Comparison of ENCODE assay signal across 13 mouse cellular contexts in genomic region chr4:46084416-46085172, GRCm38 (mm10). TPM values are rescaled to one million over a fixed set of nuclear protein-coding genes. Genes with fewer than 3 reads are reported as not detected.
A peak's percentile ranks its signal among the peaks of the same experiment; 100 is the strongest.
DNase-seq lines count a peak whose midpoint lies in the region; ATAC-seq lines count a peak whose summit lies in the region.
"Had no signal": no experiment of that assay in that cellular context is flagged by ENCODE, and none has a peak within 500 bp of the region (broad histone marks: within the 10 kb centered on the region; RNA-seq: fewer than 3 reads in every experiment).

No protein-coding gene starts in this region.

- H3K9ac ChIP-seq in kidney, embryonic 15.5 days: no peak overlapping the region
- H3K9ac ChIP-seq: forebrain, embryonic 12.5 days; limb, embryonic 13.5 days had no signal

- intact Hi-C loops in heart, postnatal 14 days (cut with DNase I): no loop called here

- no peak overlapping the region for H3K4me2 ChIP-seq in kidney, embryonic 15.5 days
- H3K4me2 ChIP-seq: forebrain, embryonic 12.5 days; limb, embryonic 13.5 days had no signal

- no peaks in the 10 kb centered on the region for H3K9me3 ChIP-seq in kidney, embryonic 15.5 days (replicated peaks)
- H3K9me3 ChIP-seq in embryonic facial prominence, embryonic 10.5 days: no peaks in the 10 kb centered on the region
- H3K9me3 ChIP-seq: forebrain, embryonic 12.5 days; limb, embryonic 13.5 days had no signal

- H3K4me3 ChIP-seq in kidney, embryonic 15.5 days (replicated peaks): no peak overlapping the region
- H3K4me3 ChIP-seq in embryonic facial prominence, embryonic 10.5 days: no peak overlapping the region
- H3K4me3 ChIP-seq: forebrain, embryonic 12.5 days; limb, embryonic 13.5 days had no signal

- WGBS in kidney, embryonic 15.5 days: 73% methylated on average over 9 of the region's 9 CpGs
- 69% methylated on average over 9 of the region's 9 CpGs for WGBS in embryonic facial prominence, embryonic 10.5 days

- no peaks in the 10 kb centered on the region for H3K27me3 ChIP-seq in kidney, embryonic 15.5 days
- H3K27me3 ChIP-seq in embryonic facial prominence, embryonic 10.5 days (replicated peaks; ENCODE audit: low read depth, poor library complexity, severe bottlenecking): no peaks in the 10 kb centered on the region
- H3K27me3 ChIP-seq: forebrain, embryonic 12.5 days; limb, embryonic 13.5 days had no signal

- H3K4me1 ChIP-seq in kidney, embryonic 15.5 days: peaks cover 34% of the 10 kb centered on the region
- H3K4me1 ChIP-seq in embryonic facial prominence, embryonic 10.5 days: peaks cover 12% of the 10 kb centered on the region

- ATAC-seq in kidney, embryonic 15.5 days (replicated peaks; ENCODE audit: low FRiP score): no peak

- peak; percentile 93 for DNase-seq in heart, adult 11 months
- DNase-seq in heart, postnatal 14 days: no peak
- DNase-seq in kidney, postnatal 25 days: no peak
- DNase-seq in Muller cell, postnatal 12 days (ENCODE audit: inconsistent ontology term): peak; percentile 78
- no peak for DNase-seq in embryonic facial prominence, embryonic 10.5 days (ENCODE audit: low spot score)
- DNase-seq in frontal cortex, postnatal 36 days (ENCODE audit: low spot score in 2 of 2): no peak
- DNase-seq in left cerebral cortex, adult 8-10 months (ENCODE audit: low spot score in 2 of 2): no peak
- DNase-seq: layer of hippocampus, adult 9-11 months; right cerebral cortex, postnatal 14 days; thymus, postnatal 4 days had no signal

- 0 out of 2 replicates have a peak overlapping the region, but pooled peaks have one; percentile 42 for H3K27ac ChIP-seq in kidney, embryonic 15.5 days
- H3K27ac ChIP-seq in embryonic facial prominence, embryonic 10.5 days (replicated peaks): 0 out of 2 replicates have a peak overlapping the region, but pooled peaks have one; percentile 32
- H3K27ac ChIP-seq: forebrain, embryonic 12.5 days; limb, embryonic 13.5 days had no signal

- H3K36me3 ChIP-seq in kidney, embryonic 15.5 days: no peaks in the 10 kb centered on the region
- no peaks in the 10 kb centered on the region for H3K36me3 ChIP-seq in embryonic facial prominence, embryonic 10.5 days (replicated peaks)
- H3K36me3 ChIP-seq: forebrain, embryonic 12.5 days; limb, embryonic 13.5 days had no signal

RNA-seq across cellular contexts. Expression of gene Tmod1, which starts 45.9 kb away (rescaled TPM):
- total RNA-seq in heart, postnatal 14 days (2021): 100 to 1,000 TPM; 279 to 283 TPM
- polyA plus RNA-seq in kidney, embryonic 15.5 days (2015; fragmentation: Nextera tagmentation; extraction: Ambion mirVana): 8.2 TPM in 2 replicates
- 2.8 and 3.0 TPM in 2 replicates for polyA plus RNA-seq in embryonic facial prominence, embryonic 10.5 days (2016; fragmentation: Nextera tagmentation; extraction: Ambion mirVana)
- total RNA-seq in left cerebral cortex, adult 8-10 months (2022): 10 to 100 TPM; 51.9 to 57.0 (median 53.7) TPM

RNA-seq across cellular contexts. Expression of gene Ncbp1, which starts 53.8 kb away (rescaled TPM):
- total RNA-seq in heart, postnatal 14 days (2021): 10 to 100 TPM; 21.4 to 24.3 TPM
- 85.7 and 88.3 TPM in 2 replicates for polyA plus RNA-seq in kidney, embryonic 15.5 days (2015; fragmentation: Nextera tagmentation; extraction: Ambion mirVana)
- 121 and 127 TPM in 2 replicates for polyA plus RNA-seq in embryonic facial prominence, embryonic 10.5 days (2016; fragmentation: Nextera tagmentation; extraction: Ambion mirVana)
- 10 to 100 TPM; 41.2 to 45.9 (median 45.1) TPM for total RNA-seq in left cerebral cortex, adult 8-10 months (2022)

RNA-seq across cellular contexts. Expression of gene Tstd2, which starts 53.9 kb away (rescaled TPM):
- 10 to 100 TPM; 14.1 to 14.9 TPM for total RNA-seq in heart, postnatal 14 days (2021)
- 53.7 and 55.6 TPM in 2 replicates for polyA plus RNA-seq in kidney, embryonic 15.5 days (2015; fragmentation: Nextera tagmentation; extraction: Ambion mirVana)
- polyA plus RNA-seq in embryonic facial prominence, embryonic 10.5 days (2016; fragmentation: Nextera tagmentation; extraction: Ambion mirVana): 74.1 and 77.3 TPM in 2 replicates
- 10 to 100 TPM; 13.9 to 20.6 (median 18.8) TPM for total RNA-seq in left cerebral cortex, adult 8-10 months (2022)

Comparison
In these comparisons a context has a peak if more than half of its experiments do, and no peak if none do; other contexts are left out.
1. DNase-seq: peak in heart, adult 11 months (single experiment) and Muller cell, postnatal 12 days (single experiment); none in heart, postnatal 14 days (0 of 2), kidney, postnatal 25 days (0 of 2), embryonic facial prominence, embryonic 10.5 days (single experiment), frontal cortex, postnatal 36 days (0 of 2) and left cerebral cortex, adult 8-10 months (0 of 2).
2. RNA of gene Tmod1, which starts 45.9 kb away (total RNA-seq): 279 to 283 TPM in heart, postnatal 14 days; 51.9 to 57.0 TPM in left cerebral cortex, adult 8-10 months; every median in the first group is over 4 times any median in the second.